Mouse (Mus musculus) liver, embryonic 14.5 days (tissue): ENCODE measurements around the gene Slc16a9.

ENCODE experiments used
- CTCF ChIP-seq: IDR thresholded peaks from 2 replicates; pipeline ENCODE4 v1.5.1; 2016; ENCODE audit warnings: antibody characterized with exemption, low read depth, control low read depth
- EP300 ChIP-seq: IDR thresholded peaks from 2 replicates; pipeline ENCODE4 v1.6.1; 2016; ENCODE audit warnings: antibody characterized with exemption, low read depth

DNA sequence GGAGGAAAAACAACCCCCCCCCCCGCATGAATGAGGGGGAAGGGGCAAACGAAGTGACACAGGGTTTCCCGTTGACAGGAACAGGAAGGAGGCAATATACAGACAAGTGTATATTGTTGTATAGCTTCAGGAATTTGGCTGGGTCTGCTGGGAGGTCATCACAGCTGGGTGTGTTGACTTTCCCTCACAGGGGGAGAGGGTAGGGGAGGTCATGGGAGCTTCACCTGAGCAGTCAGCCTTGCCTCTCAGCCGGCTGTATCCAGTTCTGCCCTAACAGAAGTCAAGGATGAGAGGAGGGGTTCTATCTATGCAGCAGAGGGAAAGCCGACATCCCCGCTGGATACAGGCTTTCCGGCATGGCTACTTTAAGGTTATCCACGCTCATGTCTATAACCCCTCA lies 49.2 kb downstream of the Slc16a9 start:
- no peak for TF ChIP-seq EP300
- no peak for TF ChIP-seq CTCF
